Mouse (Mus musculus) bone marrow, adult 2 months (tissue): ENCODE results near the gene Lexm.

Source experiments
- CTCF ChIP-seq: fragments of 200-500 bp; IDR thresholded peaks from 2 replicates; pipeline ENCODE4 v1.5.1; 2011; ENCODE audit warnings: low read length, control low read depth; ENCODE audit not compliant: control insufficient read depth, insufficient read depth
- POLR2A ChIP-seq: fragments of 200-500 bp; IDR thresholded peaks from 2 replicates; pipeline ENCODE4 v1.6.1; 2011; ENCODE audit warnings: low read depth, mild to moderate bottlenecking, control low read depth, low read length, borderline replicate concordance; ENCODE audit not compliant: control insufficient read depth

GRCm38 (mm10) chr4:106577511-106577910 lies 39.5 kb downstream of the Lexm start:
- no peak for TF ChIP-seq CTCF
- TF ChIP-seq POLR2A: no peak
